Comparison of ENCODE assay signal across 22 mouse cellular contexts in the genomic region with DNA sequence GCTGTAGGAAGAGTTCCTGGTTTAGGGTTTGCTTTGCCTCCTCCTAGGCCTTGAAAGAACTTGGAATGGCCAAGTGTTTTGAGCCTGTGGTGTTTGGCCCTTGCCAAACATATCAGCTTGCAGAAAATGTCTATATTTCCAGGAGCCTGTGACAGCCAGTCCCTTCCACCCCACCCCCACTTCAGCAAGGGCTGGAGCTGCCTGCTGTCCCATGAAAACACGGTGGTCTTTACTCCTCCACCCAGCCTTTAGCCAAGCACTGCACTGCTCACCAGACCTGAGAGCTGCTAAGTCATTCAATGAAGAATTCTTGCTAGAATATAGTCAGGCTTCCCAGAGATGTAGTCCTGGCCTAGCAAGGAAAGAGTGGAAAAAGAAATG.
DNase-seq lines count a peak whose midpoint lies in the region; TF ChIP-seq lines count a peak whose summit lies in the region.
"Had no signal": no experiment of that assay in that cellular context is flagged by ENCODE, and none has a peak within 500 bp of the region (broad histone marks: within the 10 kb centered on the region; RNA-seq: fewer than 3 reads in every experiment).

No protein-coding gene starts in this region.

- no peaks in the 10 kb centered on the region for H3K36me3 ChIP-seq in limb, embryonic 10.5 days
- H3K36me3 ChIP-seq: embryonic facial prominence, embryonic 12.5 days; hindbrain, embryonic 13.5 days; limb, embryonic 13.5 days; liver, embryonic 13.5 days; midbrain, embryonic 12.5 days had no signal

- peak overlapping the region; percentile 89 for H3K27ac ChIP-seq in gastrocnemius, adult 2 months
- H3K27ac ChIP-seq in limb, embryonic 10.5 days: peak overlapping the region; percentile 54
- H3K27ac ChIP-seq: embryonic facial prominence, embryonic 12.5 days; forebrain, embryonic 13.5 days; hindbrain, embryonic 13.5 days; limb, embryonic 13.5 days; liver, embryonic 13.5 days; midbrain, embryonic 12.5 days had no signal

- intact Hi-C loops in gastrocnemius, adult 2 months (cut with DNase I): no loop called here
- intact Hi-C loops in gastrocnemius, postnatal 14 days (cut with DNase I; ENCODE audit: low total_unique reads): loop anchor here (10.0 kb wide), 1 partner anchor 85 kb away; no protein-coding TSS in a partner anchor

- H3K9me3 ChIP-seq in limb, embryonic 10.5 days (replicated peaks): no peaks in the 10 kb centered on the region
- H3K9me3 ChIP-seq: embryonic facial prominence, embryonic 12.5 days; forebrain, embryonic 13.5 days; hindbrain, embryonic 13.5 days; limb, embryonic 13.5 days; liver, embryonic 13.5 days; midbrain, embryonic 12.5 days had no signal

- no peaks in the 10 kb centered on the region for H3K27me3 ChIP-seq in limb, embryonic 10.5 days (ENCODE audit: low read depth, poor library complexity, severe bottlenecking)
- H3K27me3 ChIP-seq: embryonic facial prominence, embryonic 12.5 days; forebrain, embryonic 13.5 days; hindbrain, embryonic 13.5 days; limb, embryonic 13.5 days; liver, embryonic 13.5 days; midbrain, embryonic 12.5 days had no signal

- DNase-seq in gastrocnemius, adult 2 months: peak; percentile 52
- no peak for DNase-seq in gastrocnemius, postnatal 14 days
- peak; percentile 28 for DNase-seq in lung, postnatal 10 days
- no peak for DNase-seq in lung, postnatal 25 days (ENCODE audit: low spot score)
- DNase-seq in limb, embryonic 10.5 days (ENCODE audit: low spot score): no peak
- peak; percentile 49 for DNase-seq in skeletal muscle tissue, adult 2 months (ENCODE audit: low read depth, low spot score)
- no peak for DNase-seq in adrenal gland, postnatal 14 days
- DNase-seq in T-cell, adult 2 months (ENCODE audit: low spot score): no peak
- DNase-seq: adrenal gland, postnatal 36 days; cerebellum, adult 2 months; cerebellum, postnatal 25 days; kidney, adult 9 months; kidney, postnatal 14 days; layer of hippocampus, adult 9-11 months; liver, embryonic 13.5 days; lung, postnatal 14 days; thymus, postnatal 4 days had no signal

- no peak for TF ChIP-seq CTCF in gastrocnemius, adult 2 months (IDR thresholded peaks at IDR 0.05)

- no peak overlapping the region for H3K4me3 ChIP-seq in gastrocnemius, adult 2 months
- H3K4me3 ChIP-seq in limb, embryonic 10.5 days: no peak overlapping the region
- H3K4me3 ChIP-seq: embryonic facial prominence, embryonic 12.5 days; forebrain, embryonic 13.5 days; hindbrain, embryonic 13.5 days; limb, embryonic 13.5 days; liver, embryonic 13.5 days; midbrain, embryonic 12.5 days had no signal

- WGBS in limb, embryonic 10.5 days: 42% methylated on average over 1 of the region's 1 CpGs

- H3K4me1 ChIP-seq in limb, embryonic 10.5 days: peaks cover 48% of the 10 kb centered on the region
- H3K4me1 ChIP-seq: liver, embryonic 13.5 days had no signal

Comparison
In these comparisons a context has a peak if more than half of its experiments do, and no peak if none do; other contexts are left out.
1. DNase-seq: peak in gastrocnemius, adult 2 months (single experiment), lung, postnatal 10 days (single experiment) and skeletal muscle tissue, adult 2 months (single experiment); none in gastrocnemius, postnatal 14 days (single experiment), lung, postnatal 25 days (single experiment), limb, embryonic 10.5 days (single experiment), adrenal gland, postnatal 14 days (single experiment) and T-cell, adult 2 months (single experiment).